Mouse (Mus musculus) embryo, embryonic 10.5 days (tissue): ENCODE results near the gene Zfp36.

Experiments
- DNase-seq: peaks from one replicate; pipeline ENCODE4 v3.0.0-alpha.2; 2015; ENCODE audit warnings: low spot score

Gene Zfp36

GRCm38 (mm10) chr7:28368276-28368920 is 11.7 kb downstream of the Zfp36 start:
- DNase-seq = no peak

DNA sequence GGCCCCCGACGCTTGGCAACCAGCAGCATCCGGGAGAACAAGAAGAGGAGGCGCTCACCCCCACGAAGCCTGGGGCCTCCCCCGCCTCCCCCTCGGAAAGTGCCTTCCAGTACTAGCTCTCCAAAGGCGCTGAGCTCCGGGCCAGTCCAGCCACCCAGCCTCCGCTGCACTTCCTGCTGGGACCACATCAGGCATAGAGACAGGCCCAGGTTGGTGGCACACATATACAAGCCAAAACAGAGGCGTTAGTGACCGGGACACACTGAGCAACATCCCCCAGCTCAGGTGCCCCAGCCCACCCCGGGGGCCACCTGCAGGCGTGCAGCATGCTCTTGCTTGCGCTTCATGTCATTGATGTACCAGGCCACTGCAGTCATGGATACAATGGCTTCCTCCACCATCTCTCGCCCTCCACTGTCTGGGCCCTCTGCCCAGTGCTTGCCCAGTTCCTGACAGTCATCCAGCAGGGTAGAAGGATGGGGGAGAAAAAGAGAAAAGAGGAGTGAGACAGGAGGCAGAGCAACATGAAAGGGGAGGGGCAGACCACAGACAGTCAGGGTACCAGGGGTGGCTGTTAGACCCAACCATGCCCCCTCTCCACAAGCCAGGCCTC is 12.3 kb downstream of the Zfp36 start:
- no peak for DNase-seq

GRCm38 (mm10) chr7:28362441-28363060 is 17.5 kb downstream of the Zfp36 start:
- no peak for DNase-seq

GRCm38 (mm10) chr7:28361647-28362341 is 18.3 kb downstream of the Zfp36 start:
- no peak for DNase-seq

GRCm38 (mm10) chr7:28360291-28360690 is 19.8 kb downstream of the Zfp36 start:
- no peak for DNase-seq

DNA sequence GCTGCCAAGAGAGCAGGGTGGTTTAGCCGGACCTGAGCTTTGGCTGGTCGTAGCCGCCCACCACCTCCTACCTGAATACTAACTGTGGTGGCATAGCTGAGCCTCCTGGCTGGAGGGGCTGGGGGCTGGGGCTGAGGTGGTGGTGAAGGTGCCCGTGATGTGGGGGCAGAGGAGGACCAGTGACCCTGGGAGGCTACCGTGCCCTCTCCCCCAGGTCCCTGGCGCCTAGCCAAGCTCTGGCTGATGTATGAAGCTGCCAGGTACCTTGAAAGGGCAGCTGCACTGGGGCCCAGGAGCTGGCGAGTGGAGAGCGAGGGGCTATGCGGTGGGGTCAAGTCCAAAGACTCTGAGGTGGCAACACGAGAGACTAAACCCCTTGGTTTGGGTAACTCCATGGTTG is 20.2 kb downstream of the Zfp36 start:
- DNase-seq = no peak

DNA sequence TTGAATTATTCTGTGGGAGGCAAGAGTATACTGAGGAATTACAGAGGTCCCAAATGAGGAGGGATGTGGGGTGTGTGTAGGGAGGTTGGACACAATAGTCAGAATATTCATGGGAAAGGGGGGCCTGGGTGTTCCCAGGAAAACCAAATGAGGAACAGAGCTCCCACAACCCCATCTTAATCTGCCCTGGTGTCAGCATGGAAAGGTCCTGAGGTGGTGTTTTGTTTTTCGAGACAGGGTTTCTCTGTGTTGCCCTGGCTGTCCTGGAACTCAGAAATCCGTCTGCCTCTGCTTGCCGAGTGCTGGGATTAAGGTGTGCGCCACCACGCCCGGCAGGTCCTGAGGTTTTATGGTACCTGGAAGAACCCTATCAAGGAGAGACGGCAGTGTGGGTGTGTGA is 21.6 kb downstream of the Zfp36 start:
- no peak for DNase-seq

DNA sequence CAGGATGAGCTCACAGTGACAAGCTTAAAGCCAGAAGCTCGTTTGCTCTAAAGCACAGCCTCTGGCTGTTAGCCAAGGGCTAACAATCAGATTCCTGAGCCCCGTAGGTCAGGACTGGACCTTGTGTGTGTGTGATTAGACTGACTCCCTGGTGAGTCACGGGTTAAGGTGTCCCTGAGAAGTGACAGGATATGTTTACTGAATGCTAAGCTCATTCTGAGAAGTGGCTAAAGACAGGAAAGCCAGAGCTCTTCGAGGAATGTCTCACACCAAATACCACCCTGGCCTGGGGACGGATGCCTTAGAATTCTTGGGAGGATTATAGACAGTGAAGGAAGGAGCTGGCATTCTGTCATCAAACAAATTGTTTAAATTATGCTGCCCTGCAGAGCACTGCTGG is 22.1 kb downstream of the Zfp36 start:
- DNase-seq = no peak

DNA sequence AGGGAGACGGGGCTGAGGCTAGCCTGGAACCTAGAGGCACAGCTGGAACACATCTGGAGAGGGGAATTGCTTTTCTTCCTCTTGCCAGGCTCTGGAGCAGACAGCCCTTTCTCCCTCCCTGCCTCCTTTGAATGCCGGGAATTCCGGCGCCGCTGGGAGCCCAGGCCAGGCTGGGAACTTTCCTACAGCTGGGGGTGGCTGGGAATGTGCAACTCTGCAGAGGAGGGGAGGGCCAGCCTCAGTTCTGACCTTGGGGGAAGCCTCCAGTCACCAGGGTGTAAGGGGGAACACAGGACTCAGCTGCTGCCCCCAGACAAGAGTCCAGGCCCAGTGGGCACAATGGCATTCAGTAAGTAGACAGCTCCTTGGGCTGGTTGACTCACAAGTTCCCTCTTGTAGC is 23.1 kb downstream of the Zfp36 start:
- peak; percentile 70 for DNase-seq

DNA sequence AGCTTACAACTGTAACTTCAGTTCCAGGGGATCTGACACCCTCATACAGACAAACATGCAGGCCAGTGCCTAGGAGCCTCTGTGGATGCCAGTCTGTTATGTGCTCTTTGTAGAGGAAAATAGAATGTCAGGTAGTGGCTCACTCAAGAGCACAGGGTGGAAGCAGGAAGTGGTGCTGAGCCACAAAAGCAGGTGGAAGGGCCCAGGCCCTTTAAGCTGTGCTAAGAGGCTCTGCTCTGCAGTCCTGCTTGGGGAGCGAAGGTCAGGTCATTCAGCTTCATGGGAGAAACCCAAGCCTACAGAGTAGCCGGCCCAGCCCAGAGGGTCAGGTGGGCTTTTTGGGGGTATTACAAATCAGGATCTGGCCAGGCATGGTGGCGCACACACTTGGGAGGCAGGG is 24.8 kb downstream of the Zfp36 start:
- no peak for DNase-seq

GRCm38 (mm10) chr7:28354596-28354995 is 25.5 kb downstream of the Zfp36 start:
- no peak for DNase-seq

GRCm38 (mm10) chr7:28354113-28354581 is 25.9 kb downstream of the Zfp36 start:
- no peak for DNase-seq

GRCm38 (mm10) chr7:28353267-28353666 is 26.8 kb downstream of the Zfp36 start:
- no peak for DNase-seq

- no peak for DNase-seq
Observed at GRCm38 (mm10) chr7:28351676-28352191, 28.3 kb downstream of the Zfp36 start.

DNA sequence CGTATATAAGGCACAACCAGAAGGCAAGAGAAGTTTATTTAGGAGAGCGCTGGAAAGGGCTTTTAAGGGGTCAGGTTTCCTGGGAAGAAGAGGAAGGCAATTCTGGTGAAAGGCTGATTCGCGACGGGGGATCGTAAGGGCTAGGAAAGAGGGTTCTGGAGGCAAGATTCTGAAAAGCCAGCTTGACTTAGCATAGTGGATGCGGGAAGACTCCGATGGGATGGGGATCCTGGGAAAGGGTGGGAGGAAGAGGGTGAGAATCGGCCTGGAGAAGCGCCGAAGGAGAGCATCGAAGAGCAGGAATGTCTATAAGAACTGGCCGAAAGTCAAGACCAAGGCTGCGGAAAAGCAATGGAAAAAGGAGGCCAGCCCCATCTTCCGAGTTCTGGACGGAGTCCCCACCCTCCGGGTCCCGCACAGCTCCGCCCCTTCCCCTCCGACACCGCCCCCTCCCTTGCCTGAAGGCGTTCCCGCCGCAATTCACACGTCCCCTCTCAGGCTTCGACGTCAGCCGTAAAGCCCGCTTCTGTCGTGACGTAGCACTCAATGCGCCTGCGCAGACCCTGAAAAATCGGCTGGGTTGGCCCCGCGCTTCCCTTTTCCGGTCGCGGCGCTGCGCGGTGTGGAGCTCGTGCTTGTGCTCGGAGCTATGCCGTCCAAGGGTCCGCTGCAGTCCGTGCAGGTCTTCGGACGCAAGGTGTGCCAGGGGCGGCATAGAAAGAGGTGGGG is 29.7 kb downstream of the Zfp36 start, which contains the start of gene Rps16:
Gene Rps16 (plus strand): TSS at position 498 of the 729 bp plus-strand sequence.
- DNase-seq = peak; percentile 99

DNA sequence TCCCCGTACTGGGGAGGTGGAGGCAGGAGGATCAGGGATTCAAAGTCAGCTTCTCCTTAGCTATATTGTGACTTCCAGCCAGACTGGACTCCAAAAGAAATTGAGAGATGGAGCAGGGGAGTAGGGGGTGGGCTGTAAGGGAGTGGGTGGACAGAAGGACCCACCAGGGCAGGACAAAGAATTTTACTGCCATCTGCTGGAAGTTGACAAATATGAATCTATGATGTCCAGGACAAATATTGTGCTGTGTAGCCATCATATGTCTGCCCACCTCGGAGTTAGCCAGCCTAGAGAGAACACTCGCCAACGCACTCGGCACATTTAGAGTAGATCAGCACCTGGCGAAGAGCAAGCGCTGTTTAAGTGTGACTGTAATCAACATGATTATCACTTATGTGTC is 31.5 kb downstream of the Zfp36 start:
- peak; percentile 46 for DNase-seq

DNA sequence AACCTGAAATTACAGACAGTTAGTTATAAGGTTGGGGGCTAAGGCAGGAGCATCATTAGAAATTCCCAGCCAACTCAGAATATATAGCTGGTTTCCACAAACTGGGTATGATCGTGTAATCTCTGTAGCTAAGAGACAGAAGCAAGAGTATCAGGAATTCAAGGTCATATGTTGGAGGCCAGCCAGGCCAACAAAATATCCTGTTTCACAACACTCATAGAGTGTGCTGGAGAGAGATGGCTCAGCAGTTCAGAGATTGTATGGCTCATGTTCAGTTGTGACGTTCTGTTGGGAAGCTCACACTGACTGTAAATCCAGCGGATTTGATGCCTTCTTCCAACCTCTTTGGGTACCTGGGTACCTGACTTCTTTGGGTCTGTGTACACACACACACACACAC is 32.3 kb downstream of the Zfp36 start:
- DNase-seq = no peak

DNA sequence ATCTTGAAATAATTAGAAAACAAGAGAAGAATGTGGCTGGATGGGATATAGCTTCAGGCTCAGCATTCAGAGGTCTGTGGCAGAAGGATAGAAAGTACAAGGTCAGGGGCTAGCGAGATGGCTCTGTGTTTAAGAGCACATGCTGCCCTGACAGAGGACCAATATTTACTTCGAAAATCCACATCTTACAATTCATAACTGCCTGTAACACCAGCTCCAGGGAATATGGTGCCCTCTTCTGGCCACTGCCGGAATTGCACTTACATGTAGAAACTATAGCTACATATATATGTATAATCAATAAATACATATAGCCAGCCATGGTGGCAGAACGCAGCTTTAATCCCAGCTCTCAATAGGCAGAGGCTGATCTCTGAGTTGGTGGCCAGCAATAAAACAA is 35.4 kb downstream of the Zfp36 start:
- DNase-seq = peak; percentile 87

DNA sequence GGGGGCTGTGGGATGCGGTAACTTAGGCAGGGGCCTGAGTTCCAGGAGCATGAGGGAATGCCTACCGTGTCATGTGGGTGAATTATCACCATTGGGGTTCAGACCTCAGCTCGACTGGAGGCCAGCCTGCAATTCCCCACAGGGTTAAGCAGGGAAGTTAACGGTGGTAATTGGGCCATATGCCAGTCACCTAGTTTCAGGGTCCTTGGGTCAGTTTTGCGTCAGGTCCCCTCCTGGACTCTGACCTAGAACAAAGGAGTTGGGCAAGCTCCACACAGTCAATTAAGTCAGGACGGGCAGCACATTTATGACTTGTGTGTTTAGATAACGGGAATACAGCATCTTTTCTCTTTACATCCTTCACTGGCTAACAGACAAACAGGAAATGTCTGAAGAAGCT is 38.7 kb downstream of the Zfp36 start:
- no peak for DNase-seq

- peak; percentile 65 for DNase-seq
Observed at GRCm38 (mm10) chr7:28339213-28339917, 40.7 kb downstream of the Zfp36 start.
